Mouse (Mus musculus): ENCODE results near the gene Ppargc1a. TPM values are rescaled to one million over a fixed set of nuclear protein-coding genes. Genes with fewer than 3 reads are reported as not detected.

The Ppargc1a gene
- polyA plus RNA-seq, 1 experiment from 2014 or later: 78.1 TPM

DNA sequence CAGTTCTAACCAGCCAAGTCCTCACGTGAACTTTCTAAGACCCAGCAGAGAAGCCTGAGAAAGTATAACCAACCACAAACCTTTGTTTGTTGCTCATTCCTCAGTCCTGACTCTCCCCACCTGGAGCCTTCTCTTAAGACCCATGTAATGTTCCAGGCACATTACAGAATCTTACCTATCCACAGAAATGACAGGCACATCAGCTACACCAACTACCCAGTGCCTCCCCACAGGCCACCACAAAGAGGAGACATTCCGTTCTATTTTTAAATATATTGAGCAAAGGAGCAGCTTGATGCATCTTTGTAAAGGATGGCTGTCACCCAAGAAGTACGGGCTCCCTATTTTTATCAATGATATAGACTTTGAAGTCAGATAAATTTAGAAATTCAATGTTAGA is 20.7 kb downstream of the Ppargc1a start:
- WGBS: 36% methylated on average over 3 of the region's 3 CpGs
- Histone ChIP-seq H3K4me2 (ENCODE audit: low read depth, low read length) (peak overlapping the region; percentile 41), H3K4me3 (ENCODE audit: low read length) (no peak overlapping the region), H3K36me3 (ENCODE audit: control insufficient read depth, insufficient read depth) (no peaks in the 10 kb centered on the region; the same call in 1 of the 2 replicates), H3K9me3 (replicated peaks; ENCODE audit: control insufficient read depth, low read length) (no peaks in the 10 kb centered on the region), H3K9ac (ENCODE audit: low read length) (peak overlapping the region; percentile 23; the same call in 1 of the 2 replicates), H3K27me3 (ENCODE audit: control insufficient read depth, insufficient read depth, low read length) (no peaks in the 10 kb centered on the region), H3K27ac (ENCODE audit: low read length) (peak overlapping the region; percentile 77), H3K4me1 (ENCODE audit: control insufficient read depth, insufficient read depth, low read length) (peaks cover 42% of the 10 kb centered on the region)
- ATAC-seq (replicated peaks; ENCODE audit: extremely low read depth, insufficient read depth, low FRiP score): no peak

- Histone ChIP-seq H3K36me3 (ENCODE audit: control insufficient read depth, insufficient read depth) (no peaks in the 10 kb centered on the region; the same call in 1 of the 2 replicates), H3K9me3 (replicated peaks; ENCODE audit: control insufficient read depth, low read length) (no peaks in the 10 kb centered on the region), H3K27me3 (ENCODE audit: control insufficient read depth, insufficient read depth, low read length) (no peaks in the 10 kb centered on the region), H3K9ac (ENCODE audit: low read length) (no peak overlapping the region), H3K4me1 (ENCODE audit: control insufficient read depth, insufficient read depth, low read length) (peaks cover 52% of the 10 kb centered on the region), H3K27ac (ENCODE audit: low read length) (peak overlapping the region; percentile 77), H3K4me3 (ENCODE audit: low read length) (no peak overlapping the region), H3K4me2 (ENCODE audit: low read depth, low read length) (no peak overlapping the region)
- WGBS: 46% methylated on average over 7 of the region's 7 CpGs
- no peak for ATAC-seq (replicated peaks; ENCODE audit: extremely low read depth, insufficient read depth, low FRiP score)
Observed at GRCm38 (mm10) chr5:51545133-51546049, 22.1 kb downstream of the Ppargc1a start.

DNA sequence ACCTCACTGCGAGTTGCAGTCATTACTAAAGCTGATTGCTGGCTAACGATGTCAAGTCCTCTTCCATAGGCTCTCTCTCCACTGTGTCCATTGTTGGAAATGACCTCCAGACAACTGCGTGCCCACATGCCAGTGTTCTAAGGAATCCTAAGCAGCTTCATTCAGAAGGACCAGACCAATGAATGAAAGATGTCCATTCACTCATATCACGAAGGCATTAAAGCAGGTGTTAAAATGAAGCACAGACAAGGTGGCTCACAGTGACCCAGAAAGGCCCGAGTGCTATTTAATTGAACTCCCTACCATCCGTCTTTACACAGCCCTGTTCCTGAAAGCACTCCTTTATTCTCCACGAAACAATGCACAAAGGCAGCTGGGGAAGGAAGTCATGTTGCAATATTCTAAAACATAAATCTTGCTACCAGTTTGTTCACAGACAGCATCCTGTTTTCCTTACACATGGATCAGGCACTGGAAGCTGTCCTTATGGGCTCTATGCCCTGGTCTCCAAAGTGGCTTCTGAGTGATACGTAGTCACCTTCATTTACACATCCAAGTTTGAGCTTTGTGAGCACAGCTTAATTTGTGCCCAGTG is 23.3 kb downstream of the Ppargc1a start:
- no peak for ATAC-seq (replicated peaks; ENCODE audit: extremely low read depth, insufficient read depth, low FRiP score)
- peaks cover 57% of the 10 kb centered on the region for H3K4me1 ChIP-seq (ENCODE audit: control insufficient read depth, insufficient read depth, low read length)

GRCm38 (mm10) chr5:51541557-51541956 is 26.0 kb downstream of the Ppargc1a start:
- Histone ChIP-seq H3K9me3 (replicated peaks; ENCODE audit: control insufficient read depth, low read length) (no peaks in the 10 kb centered on the region), H3K9ac (ENCODE audit: low read length) (no peak overlapping the region), H3K4me1 (ENCODE audit: control insufficient read depth, insufficient read depth, low read length) (peaks cover 62% of the 10 kb centered on the region), H3K27ac (ENCODE audit: low read length) (peak overlapping the region; percentile 51; the same call in 1 of the 2 replicates), H3K27me3 (ENCODE audit: control insufficient read depth, insufficient read depth, low read length) (no peaks in the 10 kb centered on the region), H3K36me3 (ENCODE audit: control insufficient read depth, insufficient read depth) (no peaks in the 10 kb centered on the region), H3K4me3 (ENCODE audit: low read length) (no peak overlapping the region), H3K4me2 (ENCODE audit: low read depth, low read length) (no peak overlapping the region)
- no peak for ATAC-seq (replicated peaks; ENCODE audit: extremely low read depth, insufficient read depth, low FRiP score)
- 65% methylated on average over 3 of the region's 3 CpGs for WGBS

More for the DNA sequence above, 23.3 kb downstream of the Ppargc1a start:
- Histone ChIP-seq H3K36me3 (ENCODE audit: control insufficient read depth, insufficient read depth) (no peaks in the 10 kb centered on the region; the same call in 1 of the 2 replicates), H3K9me3 (replicated peaks; ENCODE audit: control insufficient read depth, low read length) (no peaks in the 10 kb centered on the region), H3K9ac (ENCODE audit: low read length) (0 out of 2 replicates have a peak overlapping the region, but pooled peaks have one; percentile 20), H3K4me2 (ENCODE audit: low read depth, low read length) (peak overlapping the region; percentile 12; the same call in 1 of the 2 replicates), H3K27me3 (ENCODE audit: control insufficient read depth, insufficient read depth, low read length) (no peaks in the 10 kb centered on the region), H3K4me3 (ENCODE audit: low read length) (no peak overlapping the region), H3K27ac (ENCODE audit: low read length) (peak overlapping the region; percentile 62)
- 35% methylated on average over 8 of the region's 8 CpGs for WGBS

DNA sequence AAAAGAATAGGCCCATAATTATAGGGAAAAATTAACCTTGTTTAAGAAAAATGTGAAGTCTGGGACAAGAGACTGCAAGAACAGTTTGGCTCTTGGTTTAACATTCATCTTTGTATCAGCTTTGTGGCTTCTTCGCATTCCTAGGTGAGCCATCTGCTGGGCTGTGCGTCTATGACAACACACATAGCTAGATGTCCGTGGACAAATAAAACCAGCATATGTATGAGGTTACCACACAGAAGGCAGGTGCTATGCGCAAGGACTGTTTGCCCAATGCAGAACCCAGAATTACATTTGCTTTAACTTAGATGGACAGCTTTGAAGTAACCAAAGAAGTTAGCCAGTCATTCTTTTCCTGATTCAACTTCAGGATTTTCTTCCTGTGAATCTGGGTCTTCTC is 26.7 kb downstream of the Ppargc1a start:
- H3K36me3 ChIP-seq (ENCODE audit: control insufficient read depth, insufficient read depth): no peaks in the 10 kb centered on the region
- WGBS: 56% methylated on average over 4 of the region's 4 CpGs
- H3K27me3 ChIP-seq (ENCODE audit: control insufficient read depth, insufficient read depth, low read length): no peaks in the 10 kb centered on the region
- H3K9ac ChIP-seq (ENCODE audit: low read length): peak overlapping the region; percentile 44
- H3K4me3 ChIP-seq (ENCODE audit: low read length): no peak overlapping the region
- no peak overlapping the region for H3K4me2 ChIP-seq (ENCODE audit: low read depth, low read length)
- no peak for ATAC-seq (replicated peaks; ENCODE audit: extremely low read depth, insufficient read depth, low FRiP score)
- peak overlapping the region; percentile 52 for H3K27ac ChIP-seq (ENCODE audit: low read length)
- H3K4me1 ChIP-seq (ENCODE audit: control insufficient read depth, insufficient read depth, low read length): peaks cover 61% of the 10 kb centered on the region
- no peaks in the 10 kb centered on the region for H3K9me3 ChIP-seq (replicated peaks; ENCODE audit: control insufficient read depth, low read length)

DNA sequence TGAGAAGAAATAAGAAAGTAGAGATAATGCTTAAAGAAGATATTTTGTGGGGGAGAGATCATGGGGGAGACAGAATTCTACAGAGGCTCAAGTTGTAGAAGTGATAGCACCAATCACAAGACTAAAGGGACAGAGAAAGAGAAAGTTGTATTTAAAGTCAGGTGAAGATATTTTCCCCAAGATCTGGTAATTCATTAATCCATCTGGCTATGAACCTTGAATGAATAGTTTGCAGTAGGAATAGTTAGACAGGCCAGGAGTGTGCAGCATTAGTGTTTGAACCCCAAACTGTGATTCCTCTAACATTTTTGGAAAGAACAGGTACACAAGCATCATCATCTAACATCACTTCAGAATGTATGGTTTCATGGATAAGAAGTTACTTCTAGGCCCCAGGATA is 28.0 kb downstream of the Ppargc1a start:
- ATAC-seq (replicated peaks; ENCODE audit: extremely low read depth, insufficient read depth, low FRiP score): no peak
- Histone ChIP-seq H3K4me3 (ENCODE audit: low read length) (no peak overlapping the region), H3K9ac (ENCODE audit: low read length) (no peak overlapping the region), H3K4me2 (ENCODE audit: low read depth, low read length) (no peak overlapping the region), H3K27me3 (ENCODE audit: control insufficient read depth, insufficient read depth, low read length) (no peaks in the 10 kb centered on the region), H3K4me1 (ENCODE audit: control insufficient read depth, insufficient read depth, low read length) (peaks cover 50% of the 10 kb centered on the region), H3K36me3 (ENCODE audit: control insufficient read depth, insufficient read depth) (no peaks in the 10 kb centered on the region), H3K27ac (ENCODE audit: low read length) (peak overlapping the region; percentile 10; the same call in 1 of the 2 replicates), H3K9me3 (replicated peaks; ENCODE audit: control insufficient read depth, low read length) (no peaks in the 10 kb centered on the region)

- peaks cover 52% of the 10 kb centered on the region for H3K4me1 ChIP-seq (ENCODE audit: control insufficient read depth, insufficient read depth, low read length)
- WGBS: 38% methylated on average over 6 of the region's 6 CpGs
- no peak for ATAC-seq (replicated peaks; ENCODE audit: extremely low read depth, insufficient read depth, low FRiP score)
- no peaks in the 10 kb centered on the region for H3K9me3 ChIP-seq (replicated peaks; ENCODE audit: control insufficient read depth, low read length)
- no peaks in the 10 kb centered on the region for H3K27me3 ChIP-seq (ENCODE audit: control insufficient read depth, insufficient read depth, low read length)
- H3K9ac ChIP-seq (ENCODE audit: low read length): peak overlapping the region; percentile 1
- H3K4me2 ChIP-seq (ENCODE audit: low read depth, low read length): peak overlapping the region; percentile 27; the same call in 1 of the 2 replicates
- H3K27ac ChIP-seq (ENCODE audit: low read length): peak overlapping the region; percentile 82
- no peak overlapping the region for H3K4me3 ChIP-seq (ENCODE audit: low read length)
- no peaks in the 10 kb centered on the region for H3K36me3 ChIP-seq (ENCODE audit: control insufficient read depth, insufficient read depth)
Observed at GRCm38 (mm10) chr5:51538319-51538718, 29.2 kb downstream of the Ppargc1a start.

- no peak overlapping the region for H3K4me3 ChIP-seq (ENCODE audit: low read length)
- H3K27ac ChIP-seq (ENCODE audit: low read length): peak overlapping the region; percentile 82
- H3K4me1 ChIP-seq (ENCODE audit: control insufficient read depth, insufficient read depth, low read length): peaks cover 49% of the 10 kb centered on the region
- ATAC-seq (replicated peaks; ENCODE audit: extremely low read depth, insufficient read depth, low FRiP score): no peak
- no peaks in the 10 kb centered on the region for H3K9me3 ChIP-seq (replicated peaks; ENCODE audit: control insufficient read depth, low read length)
- H3K27me3 ChIP-seq (ENCODE audit: control insufficient read depth, insufficient read depth, low read length): no peaks in the 10 kb centered on the region
- H3K4me2 ChIP-seq (ENCODE audit: low read depth, low read length): no peak overlapping the region
- H3K9ac ChIP-seq (ENCODE audit: low read length): no peak overlapping the region
- no peaks in the 10 kb centered on the region for H3K36me3 ChIP-seq (ENCODE audit: control insufficient read depth, insufficient read depth)
Observed at GRCm38 (mm10) chr5:51537646-51538030, 29.9 kb downstream of the Ppargc1a start.
